Mouse (Mus musculus): ENCODE results near the gene Hdac7.

Gene Hdac7

GRCm38 (mm10) chr15:97821983-97822363 lies 22.3 kb downstream of the Hdac7 start:
- no peaks in the 10 kb centered on the region for H3K36me3 ChIP-seq (ENCODE audit: control insufficient read depth, insufficient read depth, low read length, poor library complexity, severe bottlenecking)
- peak; percentile 66 for DNase-seq (ENCODE audit: low read depth, low spot score)
- H3K27me3 ChIP-seq (ENCODE audit: control insufficient read depth, insufficient read depth, low read length, poor library complexity, severe bottlenecking): no peaks in the 10 kb centered on the region

DNA sequence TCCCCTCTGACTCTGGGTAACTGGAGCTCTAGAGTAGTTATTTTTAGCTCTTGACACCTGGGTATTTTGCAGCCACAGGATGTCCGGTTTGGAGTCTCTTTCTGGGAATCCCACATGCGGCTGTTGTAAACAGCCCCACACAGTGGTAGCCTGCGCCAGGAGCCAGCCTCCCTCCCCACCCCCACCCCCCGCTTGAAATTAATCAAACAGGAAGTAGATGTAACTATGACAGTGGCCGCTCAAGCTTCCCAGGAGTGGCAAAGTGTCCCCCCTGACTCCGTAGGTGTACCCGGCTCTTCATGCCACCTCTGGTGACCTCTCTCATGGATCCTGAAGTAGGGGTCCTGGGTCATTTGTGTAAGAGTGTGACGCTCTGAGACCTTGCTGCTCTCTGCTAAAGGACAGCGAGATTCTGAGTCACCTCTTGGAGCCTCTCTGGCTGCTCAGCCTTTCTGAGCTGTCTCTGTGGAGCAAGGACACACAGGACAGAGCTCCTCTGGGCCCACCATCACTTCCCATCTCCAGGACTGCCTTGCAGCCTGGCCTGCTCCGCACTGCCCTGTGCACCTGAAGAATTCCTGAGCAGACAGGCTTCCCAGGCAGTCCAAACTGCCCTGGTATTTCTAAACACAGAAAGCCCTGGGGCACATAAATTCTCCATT lies 22.9 kb downstream of the Hdac7 start:
- Histone ChIP-seq H3K36me3 (ENCODE audit: control insufficient read depth, insufficient read depth, low read length, poor library complexity, severe bottlenecking) (no peaks in the 10 kb centered on the region), H3K27me3 (ENCODE audit: control insufficient read depth, insufficient read depth, low read length, poor library complexity, severe bottlenecking) (no peaks in the 10 kb centered on the region)
- DNase-seq (ENCODE audit: low read depth, low spot score): peak; percentile 70

GRCm38 (mm10) chr15:97819937-97820336 lies 24.4 kb downstream of the Hdac7 start:
- DNase-seq (ENCODE audit: low read depth, low spot score): no peak
- Histone ChIP-seq H3K36me3 (ENCODE audit: control insufficient read depth, insufficient read depth, low read length, poor library complexity, severe bottlenecking) (no peaks in the 10 kb centered on the region), H3K27me3 (ENCODE audit: control insufficient read depth, insufficient read depth, low read length, poor library complexity, severe bottlenecking) (no peaks in the 10 kb centered on the region)

DNA sequence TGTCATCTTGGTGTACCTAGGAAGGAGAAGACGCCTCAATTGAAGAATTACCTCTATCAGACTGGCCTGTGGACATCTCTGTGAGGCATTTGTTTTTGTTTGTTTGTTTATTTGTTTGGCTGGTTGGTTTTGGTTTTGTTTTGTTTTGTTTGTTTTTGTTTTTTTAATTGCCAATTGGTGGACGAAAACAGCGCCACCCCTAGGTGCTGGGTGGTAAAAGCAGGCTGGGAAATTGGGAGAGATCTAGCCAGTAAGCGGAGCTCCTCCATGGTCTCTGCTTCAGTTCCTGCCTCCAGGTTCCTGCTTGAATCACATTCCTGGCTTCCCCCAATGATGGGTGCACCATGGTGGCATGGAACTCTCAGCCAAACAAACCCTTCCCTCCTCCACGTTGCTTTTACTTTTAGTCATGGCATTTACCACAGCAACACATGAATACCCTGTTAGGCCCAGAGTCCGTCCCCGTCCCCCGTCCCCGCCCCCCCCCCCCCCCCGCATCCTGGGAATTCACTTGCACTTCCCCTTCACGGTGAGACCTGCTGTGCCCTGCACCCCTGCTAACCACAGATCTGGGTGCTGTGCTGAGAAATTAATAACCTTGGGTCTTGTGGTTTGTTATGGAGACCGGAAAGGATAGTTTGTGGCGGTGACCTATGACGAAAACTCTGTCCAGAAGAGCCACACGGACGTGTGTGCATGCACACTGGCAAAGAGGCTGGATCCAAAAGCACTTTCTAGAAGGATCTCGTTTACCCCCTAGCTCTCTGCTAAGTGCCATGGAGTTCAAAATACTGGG lies 27.9 kb downstream of the Hdac7 start:
- DNase-seq (ENCODE audit: low read depth, low spot score): peak; percentile 22
- no peaks in the 10 kb centered on the region for H3K27me3 ChIP-seq (ENCODE audit: control insufficient read depth, insufficient read depth, low read length, poor library complexity, severe bottlenecking)
- H3K36me3 ChIP-seq (ENCODE audit: control insufficient read depth, insufficient read depth, low read length, poor library complexity, severe bottlenecking): no peaks in the 10 kb centered on the region; the same call in 1 of the 2 replicates

DNA sequence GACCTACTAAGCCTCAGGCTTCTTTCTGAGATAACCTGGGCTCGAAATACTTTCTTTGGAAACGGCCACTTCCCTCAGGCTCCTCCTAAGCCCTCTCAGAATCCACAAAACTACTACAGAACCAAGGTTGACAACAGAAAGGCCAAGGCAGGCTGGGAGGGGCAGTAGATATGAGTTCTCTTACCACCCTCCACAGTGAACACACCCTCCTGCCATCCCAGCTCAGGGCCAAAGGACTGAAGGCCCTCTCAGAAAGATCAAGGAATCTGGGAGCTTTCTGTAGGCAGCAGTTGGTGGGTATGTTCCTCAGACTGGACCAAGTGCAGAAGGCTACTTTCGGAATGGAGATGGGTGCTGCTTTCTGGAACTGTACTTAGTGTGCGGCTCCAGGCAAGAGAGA lies 29.0 kb downstream of the Hdac7 start:
- Histone ChIP-seq H3K27me3 (ENCODE audit: control insufficient read depth, insufficient read depth, low read length, poor library complexity, severe bottlenecking) (no peaks in the 10 kb centered on the region), H3K36me3 (ENCODE audit: control insufficient read depth, insufficient read depth, low read length, poor library complexity, severe bottlenecking) (no peaks in the 10 kb centered on the region; the same call in 1 of the 2 replicates)
- no peak for DNase-seq (ENCODE audit: low read depth, low spot score)

GRCm38 (mm10) chr15:97814703-97815102 lies 29.6 kb downstream of the Hdac7 start:
- Histone ChIP-seq H3K36me3 (ENCODE audit: control insufficient read depth, insufficient read depth, low read length, poor library complexity, severe bottlenecking) (no peaks in the 10 kb centered on the region; the same call in 1 of the 2 replicates), H3K27me3 (ENCODE audit: control insufficient read depth, insufficient read depth, low read length, poor library complexity, severe bottlenecking) (no peaks in the 10 kb centered on the region)
- no peak for DNase-seq (ENCODE audit: low read depth, low spot score)

DNA sequence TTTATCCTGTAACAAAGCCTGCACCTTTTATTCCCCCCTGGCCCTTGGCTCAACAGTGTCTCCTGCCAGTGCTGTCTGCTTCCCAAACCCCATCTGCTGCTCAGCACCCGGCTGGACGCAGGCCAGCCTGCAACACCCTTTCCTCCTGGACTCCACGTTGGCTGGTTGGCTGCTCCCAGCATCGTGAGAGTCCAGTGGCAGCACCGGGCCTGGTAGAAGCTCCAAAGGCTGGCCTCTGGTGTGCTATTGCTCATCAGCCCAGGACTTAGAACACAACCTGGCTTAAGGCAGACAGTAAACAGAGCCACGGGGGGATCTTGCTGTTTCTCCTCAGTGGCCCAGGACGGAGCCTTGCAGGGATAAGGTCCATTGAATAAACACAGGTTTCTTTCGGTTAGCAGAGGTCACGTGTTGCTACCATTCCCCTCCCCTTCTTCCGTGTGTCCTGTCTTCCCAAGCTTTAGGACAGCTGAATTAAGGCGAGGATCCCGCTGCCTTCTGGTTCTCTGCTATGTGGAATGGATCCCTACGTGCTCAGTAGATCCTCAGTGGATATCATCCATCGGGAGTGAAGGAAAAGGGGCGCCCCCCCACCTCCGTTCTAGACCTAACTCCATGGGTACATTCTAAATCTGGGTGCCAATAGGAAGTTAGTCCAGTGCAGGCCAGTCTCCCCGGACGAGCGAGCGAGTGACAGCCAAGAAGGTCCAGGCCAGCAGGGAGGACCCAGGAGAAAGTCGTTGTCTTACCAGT lies 30.7 kb downstream of the Hdac7 start:
- Histone ChIP-seq H3K27me3 (ENCODE audit: control insufficient read depth, insufficient read depth, low read length, poor library complexity, severe bottlenecking) (no peaks in the 10 kb centered on the region), H3K36me3 (ENCODE audit: control insufficient read depth, insufficient read depth, low read length, poor library complexity, severe bottlenecking) (peaks cover under 1% of the 10 kb centered on the region)
- DNase-seq (ENCODE audit: low read depth, low spot score): no peak

DNA sequence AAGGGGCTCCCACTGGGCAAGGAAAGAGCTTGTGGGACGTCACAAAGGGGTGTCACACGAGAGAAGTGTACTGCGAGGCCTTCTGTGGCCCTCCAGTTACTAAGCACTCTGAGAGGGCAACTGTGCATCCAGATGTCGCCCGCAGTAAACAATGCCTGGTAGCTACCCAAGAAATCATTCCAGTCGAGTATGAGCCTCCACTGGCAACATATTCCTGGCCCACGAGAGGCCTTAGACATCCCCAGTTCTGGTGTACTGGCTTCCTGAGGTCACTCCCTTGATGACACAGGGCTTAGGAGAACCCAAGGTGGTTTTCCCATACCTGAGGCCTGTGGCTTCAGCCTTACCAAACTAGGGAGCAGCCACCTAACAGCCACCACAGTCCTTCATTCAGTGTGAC lies 31.4 kb downstream of the Hdac7 start:
- H3K27me3 ChIP-seq (ENCODE audit: control insufficient read depth, insufficient read depth, low read length, poor library complexity, severe bottlenecking): no peaks in the 10 kb centered on the region
- no peak for DNase-seq (ENCODE audit: low read depth, low spot score)
- H3K36me3 ChIP-seq (ENCODE audit: control insufficient read depth, insufficient read depth, low read length, poor library complexity, severe bottlenecking): peaks cover 2% of the 10 kb centered on the region

GRCm38 (mm10) chr15:97812126-97812525 lies 32.2 kb downstream of the Hdac7 start:
- Histone ChIP-seq H3K36me3 (ENCODE audit: control insufficient read depth, insufficient read depth, low read length, poor library complexity, severe bottlenecking) (peaks cover 2% of the 10 kb centered on the region), H3K27me3 (ENCODE audit: control insufficient read depth, insufficient read depth, low read length, poor library complexity, severe bottlenecking) (no peaks in the 10 kb centered on the region)
- no peak for DNase-seq (ENCODE audit: low read depth, low spot score)

- Histone ChIP-seq H3K36me3 (ENCODE audit: control insufficient read depth, insufficient read depth, low read length, poor library complexity, severe bottlenecking) (peaks cover 2% of the 10 kb centered on the region), H3K27me3 (ENCODE audit: control insufficient read depth, insufficient read depth, low read length, poor library complexity, severe bottlenecking) (no peaks in the 10 kb centered on the region)
- no peak for DNase-seq (ENCODE audit: low read depth, low spot score)
Observed at GRCm38 (mm10) chr15:97811307-97811706, 33.0 kb downstream of the Hdac7 start.

- H3K27me3 ChIP-seq (ENCODE audit: control insufficient read depth, insufficient read depth, low read length, poor library complexity, severe bottlenecking): no peaks in the 10 kb centered on the region
- DNase-seq (ENCODE audit: low read depth, low spot score): no peak
- peaks cover 4% of the 10 kb centered on the region for H3K36me3 ChIP-seq (ENCODE audit: control insufficient read depth, insufficient read depth, low read length, poor library complexity, severe bottlenecking)
Observed at GRCm38 (mm10) chr15:97810399-97810798, 33.9 kb downstream of the Hdac7 start.

GRCm38 (mm10) chr15:97809942-97810341 lies 34.4 kb downstream of the Hdac7 start:
- Histone ChIP-seq H3K36me3 (ENCODE audit: control insufficient read depth, insufficient read depth, low read length, poor library complexity, severe bottlenecking) (peaks cover 5% of the 10 kb centered on the region), H3K27me3 (ENCODE audit: control insufficient read depth, insufficient read depth, low read length, poor library complexity, severe bottlenecking) (no peaks in the 10 kb centered on the region)
- DNase-seq (ENCODE audit: low read depth, low spot score): peak; percentile 56

DNA sequence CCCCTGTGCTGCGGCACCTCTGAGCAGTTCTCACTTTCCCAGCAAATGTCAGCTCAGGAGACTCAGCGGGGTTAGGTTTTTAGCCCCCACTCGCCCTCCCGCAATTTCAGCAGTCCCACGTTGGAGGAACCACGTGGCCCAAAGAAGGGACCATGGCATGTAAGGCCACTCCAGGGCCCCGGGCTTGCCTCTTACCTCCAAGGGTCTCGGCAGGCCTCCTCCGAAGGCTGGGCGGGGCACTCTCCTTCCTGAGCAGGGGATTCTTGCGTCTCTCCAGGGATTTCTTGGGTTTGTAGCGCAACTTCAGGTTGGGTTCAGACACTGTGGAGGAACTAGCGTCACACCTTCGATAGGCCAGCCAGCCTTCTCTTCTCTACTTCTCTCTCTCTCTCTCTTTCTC lies 35.1 kb downstream of the Hdac7 start:
- no peak for DNase-seq (ENCODE audit: low read depth, low spot score)
- peaks cover 5% of the 10 kb centered on the region for H3K36me3 ChIP-seq (ENCODE audit: control insufficient read depth, insufficient read depth, low read length, poor library complexity, severe bottlenecking)
- no peaks in the 10 kb centered on the region for H3K27me3 ChIP-seq (ENCODE audit: control insufficient read depth, insufficient read depth, low read length, poor library complexity, severe bottlenecking)

GRCm38 (mm10) chr15:97808532-97808931 lies 35.8 kb downstream of the Hdac7 start:
- Histone ChIP-seq H3K27me3 (ENCODE audit: control insufficient read depth, insufficient read depth, low read length, poor library complexity, severe bottlenecking) (no peaks in the 10 kb centered on the region), H3K36me3 (ENCODE audit: control insufficient read depth, insufficient read depth, low read length, poor library complexity, severe bottlenecking) (peaks cover 5% of the 10 kb centered on the region)
- DNase-seq (ENCODE audit: low read depth, low spot score): no peak

DNA sequence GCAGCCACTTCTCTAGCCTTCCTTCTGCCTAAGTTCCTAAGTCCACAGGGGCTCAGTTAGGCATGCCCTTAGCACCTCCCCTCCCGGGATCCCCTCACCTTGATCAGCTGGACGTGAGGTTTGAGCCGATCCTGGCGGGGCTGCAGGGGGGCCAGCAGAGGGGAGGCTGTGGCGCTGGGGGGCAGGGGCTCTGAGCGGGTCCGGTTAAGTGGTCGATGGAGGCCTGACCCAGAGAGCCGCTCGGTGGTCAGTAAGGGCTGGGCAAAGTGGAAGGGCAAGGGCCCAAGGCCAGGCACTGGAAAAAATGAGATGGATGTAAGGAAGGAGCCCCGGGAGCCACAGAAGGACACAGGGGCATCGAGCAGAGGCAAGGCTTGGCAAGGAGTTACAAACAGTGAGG lies 36.4 kb downstream of the Hdac7 start:
- peaks cover 5% of the 10 kb centered on the region; the same call in 1 of the 2 replicates for H3K36me3 ChIP-seq (ENCODE audit: control insufficient read depth, insufficient read depth, low read length, poor library complexity, severe bottlenecking)
- no peaks in the 10 kb centered on the region for H3K27me3 ChIP-seq (ENCODE audit: control insufficient read depth, insufficient read depth, low read length, poor library complexity, severe bottlenecking)
- no peak for DNase-seq (ENCODE audit: low read depth, low spot score)

Measured in splenic B cell, adult 2 months (primary cell).